Comparison of ENCODE assay signal across 10 mouse cellular contexts in genomic region chr6:91598942-91599341, GRCm38 (mm10).
DNase-seq lines count a peak whose midpoint lies in the region; ATAC-seq and TF ChIP-seq lines count a peak whose summit lies in the region.
"Had no signal": no experiment of that assay in that cellular context is flagged by ENCODE, and none has a peak within 500 bp of the region (broad histone marks: within the 10 kb centered on the region; RNA-seq: fewer than 3 reads in every experiment).

No protein-coding gene starts in this region.

- no peak for ATAC-seq in erythroblast, adult 5-6 weeks (replicated peaks; ENCODE audit: low FRiP score, poor library complexity, severe bottlenecking)

- H3K4me3 ChIP-seq in C2C12 (ENCODE audit: insufficient read depth, poor library complexity, severe bottlenecking): no peak overlapping the region
- no peak overlapping the region for H3K4me3 ChIP-seq in left cerebral cortex, adult 2 months
- H3K4me3 ChIP-seq: liver, embryonic 15.5 days; stomach, embryonic 15.5 days had no signal

- H3K36me3 ChIP-seq in C2C12 (ENCODE audit: control insufficient read depth, insufficient read depth): no peaks in the 10 kb centered on the region
- H3K36me3 ChIP-seq: liver, embryonic 15.5 days; stomach, embryonic 15.5 days had no signal

- no peak for TF ChIP-seq CTCF in C2C12 (IDR thresholded peaks at IDR 0.05; ENCODE audit: control insufficient read depth, insufficient read depth, insufficient read length)
- no peak; the same call in 1 of the 2 replicates for TF ChIP-seq CTCF in left cerebral cortex, adult 2 months (IDR thresholded peaks at IDR 0.05)

- H3K27ac ChIP-seq in left cerebral cortex, adult 2 months: no peak overlapping the region
- H3K27ac ChIP-seq: liver, embryonic 15.5 days; stomach, embryonic 15.5 days had no signal

- intact Hi-C loops in heart, postnatal 14 days (cut with DNase I): no loop called here
- intact Hi-C loops in left cerebral cortex, adult 2 months (cut with DNase I): no loop called here

- DNase-seq in adipocyte (ENCODE audit: low spot score): peak; percentile 98
- DNase-seq in fibroblast of lung, adult 2 months (ENCODE audit: low read depth): peak; percentile 98
- peak; percentile 90 to 96 for DNase-seq in heart, postnatal 14 days
- DNase-seq in left cerebral cortex, adult 2 months (ENCODE audit: extremely low spot score in 1 of 2, low spot score in 2 of 2): peak; percentile 58 to 72
- peak; percentile 93 for DNase-seq in ovary, adult 18-20 months (ENCODE audit: low spot score)
- DNase-seq in embryo, embryonic 10 days (ENCODE audit: low spot score): no peak

- H3K79me3 ChIP-seq in C2C12 (ENCODE audit: low read depth): no peaks in the 10 kb centered on the region

- H3K79me2 ChIP-seq in C2C12 (ENCODE audit: control insufficient read depth, insufficient read depth): no peaks in the 10 kb centered on the region

- no peak overlapping the region for H3ac ChIP-seq in C2C12 (ENCODE audit: control insufficient read depth, insufficient read length, low read depth)

- H3K27me3 ChIP-seq in C2C12 (ENCODE audit: control insufficient read depth, insufficient read depth, insufficient read length): no peaks in the 10 kb centered on the region
- H3K27me3 ChIP-seq: liver, embryonic 15.5 days; stomach, embryonic 15.5 days had no signal

TF ChIP-seq in C2C12, 6 proteins besides CTCF, POLR2A, EP300 and RAD21:
- TF ChIP-seq MAX (IDR thresholded peaks at IDR 0.05) (peak; percentile 96), MYOD1 (IDR thresholded peaks at IDR 0.05; ENCODE audit: control insufficient read depth, insufficient read length, low read depth) (no peak), USF1 (IDR thresholded peaks at IDR 0.05; ENCODE audit: low read depth) (peak; percentile 57), CEBPB (IDR thresholded peaks at IDR 0.05; ENCODE audit: low read depth) (peak; percentile 79), MYOG (IDR thresholded peaks at IDR 0.05; ENCODE audit: control insufficient read depth, extremely low read depth, insufficient read length) (no peak), FOSL1 (IDR thresholded peaks at IDR 0.05; ENCODE audit: insufficient read depth, low read length, poor library complexity, severe bottlenecking) (no peak)
